Mouse (Mus musculus): Measurements from ENCODE around the gene 5031439G07Rik. TPM values are rescaled to one million over a fixed set of nuclear protein-coding genes. Genes with fewer than 3 reads are reported as not detected.

The 5031439G07Rik gene
- polyA plus RNA-seq, 1 experiment: not detected

GRCm38 (mm10) chr15:84997768-84998454, 9.6 kb upstream of the 5031439G07Rik start:
- 58% methylated on average over 14 of the region's 14 CpGs for WGBS
- peaks cover 22% of the 10 kb centered on the region for H3K4me1 ChIP-seq (ENCODE audit: control insufficient read depth, insufficient read depth, low read length)
- H3K4me3 ChIP-seq (ENCODE audit: insufficient read depth, low read depth, low read length): no peak overlapping the region
- no peak for TF ChIP-seq CTCF (IDR thresholded peaks at IDR 0.05; ENCODE audit: insufficient read depth, low read depth, low read length)
- no peak for TF ChIP-seq POLR2A (IDR thresholded peaks at IDR 0.05; ENCODE audit: insufficient read depth, low read depth, low read length)
- H3K27ac ChIP-seq (ENCODE audit: insufficient read depth, low read depth, low read length): no peak overlapping the region

GRCm38 (mm10) chr15:84995967-84996366, 7.6 kb upstream of the 5031439G07Rik start:
- TF ChIP-seq POLR2A (IDR thresholded peaks at IDR 0.05; ENCODE audit: insufficient read depth, low read depth, low read length) (no peak), CTCF (IDR thresholded peaks at IDR 0.05; ENCODE audit: insufficient read depth, low read depth, low read length) (peak; percentile 47)
- H3K4me3 ChIP-seq (ENCODE audit: insufficient read depth, low read depth, low read length): no peak overlapping the region

GRCm38 (mm10) chr15:84995041-84995440, 6.7 kb upstream of the 5031439G07Rik start:
- no peak overlapping the region for H3K4me3 ChIP-seq (ENCODE audit: insufficient read depth, low read depth, low read length)
- 69% methylated on average over 6 of the region's 6 CpGs for WGBS
- peaks cover 14% of the 10 kb centered on the region; the same call in 1 of the 2 replicates for H3K4me1 ChIP-seq (ENCODE audit: control insufficient read depth, insufficient read depth, low read length)
- TF ChIP-seq POLR2A (IDR thresholded peaks at IDR 0.05; ENCODE audit: insufficient read depth, low read depth, low read length) (no peak), CTCF (IDR thresholded peaks at IDR 0.05; ENCODE audit: insufficient read depth, low read depth, low read length) (no peak)
- no peak overlapping the region for H3K27ac ChIP-seq (ENCODE audit: insufficient read depth, low read depth, low read length)

More at GRCm38 (mm10) chr15:84995967-84996366, 7.6 kb upstream of the 5031439G07Rik start:
- WGBS: 0% methylated on average over 1 of the region's 1 CpGs
- Histone ChIP-seq H3K27ac (ENCODE audit: insufficient read depth, low read depth, low read length) (no peak overlapping the region), H3K4me1 (ENCODE audit: control insufficient read depth, insufficient read depth, low read length) (peaks cover 15% of the 10 kb centered on the region; the same call in 1 of the 2 replicates)

- H3K4me1 ChIP-seq (ENCODE audit: control insufficient read depth, insufficient read depth, low read length): peaks cover 18% of the 10 kb centered on the region
- no peak overlapping the region for H3K27ac ChIP-seq (ENCODE audit: insufficient read depth, low read depth, low read length)
- whole genome bisulfite sequencing: 26% methylated on average over 6 of the region's 6 CpGs
- TF ChIP-seq CTCF (IDR thresholded peaks at IDR 0.05; ENCODE audit: insufficient read depth, low read depth, low read length): no peak
- no peak overlapping the region for H3K4me3 ChIP-seq (ENCODE audit: insufficient read depth, low read depth, low read length)
These were observed 6.1 kb upstream of the 5031439G07Rik start for GRCm38 (mm10) chr15:84994498-84994897.

- H3K27ac ChIP-seq (ENCODE audit: insufficient read depth, low read depth, low read length): no peak overlapping the region
- peaks cover 39% of the 10 kb centered on the region for H3K4me1 ChIP-seq (ENCODE audit: control insufficient read depth, insufficient read depth, low read length)
- 33% methylated on average over 7 of the region's 7 CpGs for WGBS
- TF ChIP-seq CTCF (IDR thresholded peaks at IDR 0.05; ENCODE audit: insufficient read depth, low read depth, low read length) (no peak), POLR2A (IDR thresholded peaks at IDR 0.05; ENCODE audit: insufficient read depth, low read depth, low read length) (no peak)
- no peak overlapping the region for H3K4me3 ChIP-seq (ENCODE audit: insufficient read depth, low read depth, low read length)
These were observed 1.4 kb upstream of the 5031439G07Rik start for GRCm38 (mm10) chr15:84989771-84990170.

- H3K27ac ChIP-seq (ENCODE audit: insufficient read depth, low read depth, low read length): no peak overlapping the region
- TF ChIP-seq CTCF (IDR thresholded peaks at IDR 0.05; ENCODE audit: insufficient read depth, low read depth, low read length): no peak
- TF ChIP-seq POLR2A (IDR thresholded peaks at IDR 0.05; ENCODE audit: insufficient read depth, low read depth, low read length): no peak
- H3K4me1 ChIP-seq (ENCODE audit: control insufficient read depth, insufficient read depth, low read length): peaks cover 35% of the 10 kb centered on the region
- no peak overlapping the region for H3K4me3 ChIP-seq (ENCODE audit: insufficient read depth, low read depth, low read length)
- 83% methylated on average over 3 of the region's 3 CpGs for WGBS
These were observed 747 bp upstream of the 5031439G07Rik start for GRCm38 (mm10) chr15:84989098-84989497.

- WGBS: 3% methylated on average over 53 of the region's 53 CpGs
- no peak for TF ChIP-seq CTCF (IDR thresholded peaks at IDR 0.05; ENCODE audit: insufficient read depth, low read depth, low read length)
- TF ChIP-seq POLR2A (IDR thresholded peaks at IDR 0.05; ENCODE audit: insufficient read depth, low read depth, low read length): no peak
- Histone ChIP-seq H3K27ac (ENCODE audit: insufficient read depth, low read depth, low read length) (peak overlapping the region; percentile 50), H3K4me1 (ENCODE audit: control insufficient read depth, insufficient read depth, low read length) (peaks cover 51% of the 10 kb centered on the region), H3K4me3 (ENCODE audit: insufficient read depth, low read depth, low read length) (peak overlapping the region; percentile 95)
These were observed 1.1 kb downstream of the 5031439G07Rik start for GRCm38 (mm10) chr15:84987020-84987815.

GRCm38 (mm10) chr15:84986171-84987019, 2.0 kb downstream of the 5031439G07Rik start:
- H3K27ac ChIP-seq (ENCODE audit: insufficient read depth, low read depth, low read length): no peak overlapping the region; the same call in 1 of the 2 replicates
- TF ChIP-seq CTCF (IDR thresholded peaks at IDR 0.05; ENCODE audit: insufficient read depth, low read depth, low read length) (no peak), POLR2A (IDR thresholded peaks at IDR 0.05; ENCODE audit: insufficient read depth, low read depth, low read length) (no peak)
- 58% methylated on average over 4 of the region's 4 CpGs for WGBS
- H3K4me1 ChIP-seq (ENCODE audit: control insufficient read depth, insufficient read depth, low read length): peaks cover 58% of the 10 kb centered on the region
- H3K4me3 ChIP-seq (ENCODE audit: insufficient read depth, low read depth, low read length): peak overlapping the region; percentile 95
